Mouse (Mus musculus): ENCODE data around the gene Zmiz2. TPM values are rescaled to one million over a fixed set of nuclear protein-coding genes. Genes with fewer than 3 reads are reported as not detected.
A peak's percentile ranks its signal among the peaks of the same experiment; 100 is the strongest.

The Zmiz2 gene
- total and polyA plus RNA-seq, 3 experiments: 12.3 to 90.3 (median 35.5) TPM

- TF ChIP-seq POLR2AphosphoS5 (IDR thresholded peaks at IDR 0.05; ENCODE audit: borderline replicate concordance, low read depth, low read length) (no peak), NELFE (IDR thresholded peaks at IDR 0.05; ENCODE audit: low read depth, low read length) (no peak; the same call in 1 of the 2 replicates), CHD2 (IDR thresholded peaks at IDR 0.05; ENCODE audit: low read length) (peak; percentile 80), ETS1 (IDR thresholded peaks at IDR 0.05; ENCODE audit: low read depth, low read length) (no peak), SIN3A (IDR thresholded peaks at IDR 0.05; ENCODE audit: low read length) (peak; percentile 54), MEF2A (IDR thresholded peaks at IDR 0.05; ENCODE audit: extremely low read depth, insufficient replicate concordance, low read depth, low read length, poor library complexity, severe bottlenecking) (no peak), EP300 (IDR thresholded peaks at IDR 0.05; ENCODE audit: low read depth in 1 of 2, low read length in 2 of 2) (peak in 1 of 2 experiments; percentile 37; a peak in 2 of 4 replicates), HCFC1 (IDR thresholded peaks at IDR 0.05; ENCODE audit: low read depth, low read length) (no peak), MXI1 (IDR thresholded peaks at IDR 0.05; ENCODE audit: low read depth, low read length) (no peak), MYB (IDR thresholded peaks at IDR 0.05; ENCODE audit: low read depth, low read length) (0 out of 2 replicates have a peak, but pooled peaks have one; percentile 6), USF1 (IDR thresholded peaks at IDR 0.05; ENCODE audit: low read depth, low read length) (no peak), ZMIZ1 (IDR thresholded peaks at IDR 0.05; ENCODE audit: low read depth, low read length) (peak; percentile 96), POLR2AphosphoS2 (IDR thresholded peaks at IDR 0.05; ENCODE audit: low read length) (peak; percentile 95), RAD21 (IDR thresholded peaks at IDR 0.05; ENCODE audit: low read depth, low read length) (no peak), ELF1 (IDR thresholded peaks at IDR 0.05; ENCODE audit: low read depth, low read length) (no peak), GABPA (IDR thresholded peaks at IDR 0.05; ENCODE audit: low read depth, low read length) (no peak), NRF1 (IDR thresholded peaks at IDR 0.05; ENCODE audit: insufficient read depth, low read depth, low read length, poor library complexity, severe bottlenecking) (no peak)
These were observed 31.4 kb downstream of the Zmiz2 start (continued) for GRCm38 (mm10) chr11:6420283-6420703.

- Histone ChIP-seq H3K9me3 (replicated peaks; ENCODE audit: insufficient read depth, low read length) (no peaks in the 10 kb centered on the region), H3K36me3 (ENCODE audit: control insufficient read depth in 1 of 2, insufficient read depth in 2 of 2, low read length in 2 of 2) (peaks cover 25 to 26% of the 10 kb centered on the region in 2 experiments), H3K79me2 (ENCODE audit: control insufficient read depth, insufficient read depth, low read length, poor library complexity) (peaks cover 22% of the 10 kb centered on the region), H3K27me3 (ENCODE audit: control insufficient read depth in 1 of 2, insufficient read depth in 2 of 2, low read length in 2 of 2) (no peaks in the 10 kb centered on the region), H3K9ac (ENCODE audit: control insufficient read depth, low read depth, low read length, poor library complexity, severe bottlenecking) (no peak overlapping the region), H3K4me3 (ENCODE audit: control insufficient read depth in 1 of 2, insufficient read depth in 1 of 2, low read depth in 2 of 2, low read length in 2 of 2) (no peak overlapping the region), H3K27ac (ENCODE audit: control insufficient read depth, low read depth, low read length) (no peak overlapping the region), H3K4me1 (ENCODE audit: control insufficient read depth in 1 of 2, insufficient read depth in 2 of 2, low read length in 2 of 2) (peaks cover 4 to 6% of the 10 kb centered on the region in 2 experiments; a peak in 2 of 4 replicates)
- DNase-seq (ENCODE audit: low read depth, low spot score): peak; percentile 78
- TF ChIP-seq ZMIZ1 (IDR thresholded peaks at IDR 0.05; ENCODE audit: low read depth, low read length) (no peak; the same call in none of the 2 replicates), MXI1 (IDR thresholded peaks at IDR 0.05; ENCODE audit: low read depth, low read length) (no peak), CHD2 (IDR thresholded peaks at IDR 0.05; ENCODE audit: low read length) (peak; percentile 4; the same call in 1 of the 2 replicates), UBTF (IDR thresholded peaks at IDR 0.05; ENCODE audit: borderline replicate concordance, insufficient read depth, low read depth, low read length) (no peak), GATA1 (IDR thresholded peaks at IDR 0.05; ENCODE audit: low read depth, low read length) (no peak), GABPA (IDR thresholded peaks at IDR 0.05; ENCODE audit: low read depth, low read length) (no peak), MEF2A (IDR thresholded peaks at IDR 0.05; ENCODE audit: extremely low read depth, insufficient replicate concordance, low read depth, low read length, poor library complexity, severe bottlenecking) (no peak), TCF12 (IDR thresholded peaks at IDR 0.05; ENCODE audit: low read depth, low read length) (no peak), EP300 (IDR thresholded peaks at IDR 0.05; ENCODE audit: low read depth in 1 of 2, low read length in 2 of 2) (no peak), TAL1 (IDR thresholded peaks at IDR 0.05; ENCODE audit: low read length) (no peak), CHD1 (IDR thresholded peaks at IDR 0.05; ENCODE audit: low read depth, low read length) (no peak), SIN3A (IDR thresholded peaks at IDR 0.05; ENCODE audit: low read length) (no peak; the same call in 1 of the 2 replicates), MYC (IDR thresholded peaks at IDR 0.05; ENCODE audit: low read depth, low read length) (no peak), NRF1 (IDR thresholded peaks at IDR 0.05; ENCODE audit: insufficient read depth, low read depth, low read length, poor library complexity, severe bottlenecking) (no peak), SMC3 (IDR thresholded peaks at IDR 0.05; ENCODE audit: low read depth, low read length) (peak; percentile 3; the same call in 1 of the 2 replicates), NELFE (IDR thresholded peaks at IDR 0.05; ENCODE audit: low read depth, low read length) (peak; percentile 30; the same call in 1 of the 2 replicates), USF2 (IDR thresholded peaks at IDR 0.05; ENCODE audit: borderline replicate concordance in 1 of 2, insufficient read depth in 1 of 2, low read depth in 1 of 2, low read length in 2 of 2) (no peak), MAFK (IDR thresholded peaks at IDR 0.05; ENCODE audit: borderline replicate concordance, low read depth, low read length) (no peak), ETS1 (IDR thresholded peaks at IDR 0.05; ENCODE audit: low read depth, low read length) (0 out of 2 replicates have a peak, but pooled peaks have one; percentile 9), USF1 (IDR thresholded peaks at IDR 0.05; ENCODE audit: low read depth, low read length) (peak; percentile 39; the same call in 1 of the 2 replicates), MAZ (IDR thresholded peaks at IDR 0.05; ENCODE audit: low read depth, low read length) (no peak), E2F4 (IDR thresholded peaks at IDR 0.05; ENCODE audit: borderline replicate concordance, low read depth, low read length) (no peak), KAT2A (conservative IDR thresholded peaks at IDR 0.05; ENCODE audit: low read depth, low read length) (no peak), ZNF384 (IDR thresholded peaks at IDR 0.05; ENCODE audit: low read depth, low read length) (no peak)
These were observed 32.0 kb downstream of the Zmiz2 start for GRCm38 (mm10) chr11:6420722-6421350.

Measured in MEL (cell line).